Mouse (Mus musculus) intestine, embryonic 14.5 days (tissue): ENCODE measurements at regions not wholly inside any gene's neighbourhood (a gene's known extent, or its start where the extent isn't known, plus 50 kb on each side); places are given as distances from the start of the nearest gene placed in this dataset.

Experiments used
- ATAC-seq: fragments of 200-750 bp; cut with Nextera tagmentation; replicated peaks from 2 replicates; pipeline ENCODE4 v1.8.0; 2017; ENCODE audit warnings: low read depth, moderate number of reproducible peaks, moderate TSS enrichment, moderate library complexity; ENCODE audit not compliant: low FRiP score, low TSS enrichment
- DNase-seq: peaks from one replicate; pipeline ENCODE4 v3.0.0-alpha.2; 2018; ENCODE audit warnings: low spot score
- H3K27ac ChIP-seq: fragments of 300-500 bp; sonication (generic); 2 replicates; pipeline ENCODE4 v1.5.1; 2014; ENCODE audit warnings: low read depth, mild to moderate bottlenecking, control low read depth
- H3K27me3 ChIP-seq: fragments of 300-500 bp; sonication (generic); replicated peaks from 2 replicates; pipeline ENCODE4 v1.6.1; 2014; ENCODE audit warnings: low read length, control low read depth; ENCODE audit not compliant: control insufficient read depth, insufficient read depth
- H3K36me3 ChIP-seq: fragments of 300-500 bp; sonication (generic); 2 replicates; pipeline ENCODE4 v1.6.1; 2014; ENCODE audit warnings: low read length, control low read depth; ENCODE audit not compliant: control insufficient read depth, insufficient read depth
- H3K4me1 ChIP-seq: fragments of 300-500 bp; sonication (generic); replicated peaks from 2 replicates; pipeline ENCODE4 v1.6.1; 2014; ENCODE audit warnings: low read length, control low read depth, mixed read lengths; ENCODE audit not compliant: control insufficient read depth, insufficient read depth
- H3K4me2 ChIP-seq: fragments of 300-500 bp; sonication (generic); 2 replicates; pipeline ENCODE4 v1.6.1; 2014; ENCODE audit warnings: low read length
- H3K4me3 ChIP-seq: fragments of 300-500 bp; sonication (generic); 2 replicates; pipeline ENCODE4 v1.5.1; 2014; ENCODE audit warnings: low read depth, low read length, control low read depth, mixed read lengths
- H3K9ac ChIP-seq: fragments of 300-500 bp; sonication (generic); 2 replicates; pipeline ENCODE4 v1.6.1; 2014; ENCODE audit warnings: mild to moderate bottlenecking, low read length
- H3K9me3 ChIP-seq: fragments of 300-500 bp; sonication (generic); 2 replicates; pipeline ENCODE4 v1.6.1; 2016; ENCODE audit warnings: low read length, control low read depth; ENCODE audit not compliant: control insufficient read depth
- WGBS: fragments of 180-500 bp; shearing (Covaris S2); extraction: QIAGEN DNeasy Blood & Tissue Kit; methylation state at CpG from one replicate; pipeline ENCODE4 v1.1.7; 2014; 5-methylcytosine and 5-hydroxymethylcytosine counted together

GRCm38 (mm10) chr15:11457278-11457677 lies 57.8 kb upstream of the Tars start:
- H3K27ac ChIP-seq = no peak overlapping the region
- H3K36me3 ChIP-seq = no peaks in the 10 kb centered on the region
- H3K27me3 ChIP-seq = no peaks in the 10 kb centered on the region
- WGBS = 83% methylated on average over 8 of the region's 8 CpGs
- DNase-seq (no peak), ATAC-seq (no peak)
- no peak overlapping the region for H3K9ac ChIP-seq
- H3K4me3 ChIP-seq = no peak overlapping the region
- no peaks in the 10 kb centered on the region for H3K9me3 ChIP-seq
- no peak overlapping the region for H3K4me2 ChIP-seq
- no peaks in the 10 kb centered on the region for H3K4me1 ChIP-seq

GRCm38 (mm10) chr15:11455982-11456381 lies 56.5 kb upstream of the Tars start:
- Histone ChIP-seq H3K27ac (no peak overlapping the region), H3K4me1 (no peaks in the 10 kb centered on the region), H3K9ac (no peak overlapping the region), H3K4me2 (no peak overlapping the region), H3K27me3 (no peaks in the 10 kb centered on the region), H3K36me3 (no peaks in the 10 kb centered on the region), H3K9me3 (no peaks in the 10 kb centered on the region), H3K4me3 (no peak overlapping the region)
- 79% methylated on average over 6 of the region's 6 CpGs for WGBS
- ATAC-seq (no peak), DNase-seq (no peak)

GRCm38 (mm10) chr15:11455366-11455785 lies 55.9 kb upstream of the Tars start:
- Histone ChIP-seq H3K27me3 (no peaks in the 10 kb centered on the region), H3K9ac (no peak overlapping the region), H3K4me3 (no peak overlapping the region), H3K4me1 (no peaks in the 10 kb centered on the region), H3K4me2 (no peak overlapping the region), H3K36me3 (no peaks in the 10 kb centered on the region), H3K9me3 (no peaks in the 10 kb centered on the region), H3K27ac (no peak overlapping the region)
- WGBS = 66% methylated on average over 11 of the region's 11 CpGs
- DNase-seq (no peak), ATAC-seq (no peak)

DNA sequence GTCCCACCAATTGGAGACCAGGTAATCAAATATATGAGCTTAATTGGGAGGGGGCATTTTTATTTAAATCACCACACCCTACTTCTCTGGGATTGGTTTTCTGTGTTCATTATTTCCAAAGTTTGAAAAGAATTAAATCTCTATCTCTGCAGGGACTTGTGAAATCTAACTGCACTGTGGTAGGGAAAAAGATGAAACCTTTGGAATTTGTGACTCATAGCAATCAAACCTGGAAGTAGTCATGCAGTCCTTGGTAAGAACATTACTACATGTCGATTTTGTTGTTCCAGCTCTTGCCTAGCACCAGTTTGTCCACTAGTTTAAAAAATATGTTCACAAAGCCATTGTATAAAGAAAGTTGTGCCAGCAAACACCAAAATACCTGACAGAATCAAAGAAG lies 54.5 kb upstream of the Tars start:
- Histone ChIP-seq H3K27me3 (no peaks in the 10 kb centered on the region), H3K9me3 (no peaks in the 10 kb centered on the region), H3K4me1 (no peaks in the 10 kb centered on the region), H3K9ac (no peak overlapping the region), H3K36me3 (no peaks in the 10 kb centered on the region), H3K27ac (no peak overlapping the region), H3K4me2 (no peak overlapping the region), H3K4me3 (no peak overlapping the region)
- 79% methylated on average over 1 of the region's 1 CpGs for WGBS
- DNase-seq (no peak), ATAC-seq (no peak)

DNA sequence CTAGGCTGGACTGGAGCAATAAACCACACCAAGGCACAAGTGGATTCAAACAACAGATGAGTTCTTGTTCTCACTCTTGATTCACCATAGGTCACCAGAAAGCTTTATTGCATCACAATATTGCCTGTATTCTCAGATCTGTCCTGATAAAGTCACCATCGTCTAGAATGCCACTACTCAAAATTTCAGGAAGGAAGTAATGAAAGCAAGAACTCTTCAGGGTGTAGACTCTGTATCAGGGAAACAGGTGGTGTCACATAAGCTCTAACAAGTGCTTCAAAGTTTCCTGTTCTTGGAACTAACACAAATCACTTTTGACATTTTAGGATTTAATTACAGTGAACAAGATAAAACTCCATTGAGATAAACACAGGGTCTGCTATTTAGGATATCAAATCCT lies 52.2 kb upstream of the Tars start:
- H3K4me3 ChIP-seq = no peak overlapping the region
- no peak overlapping the region for H3K9ac ChIP-seq
- ATAC-seq (no peak), DNase-seq (no peak)
- H3K9me3 ChIP-seq = no peaks in the 10 kb centered on the region
- 69% methylated on average over 1 of the region's 1 CpGs for WGBS
- H3K36me3 ChIP-seq = no peaks in the 10 kb centered on the region
- H3K4me2 ChIP-seq = no peak overlapping the region
- H3K4me1 ChIP-seq = no peaks in the 10 kb centered on the region
- H3K27ac ChIP-seq = no peak overlapping the region
- H3K27me3 ChIP-seq = no peaks in the 10 kb centered on the region
